Mouse (Mus musculus) liver, adult 2 months (tissue): ENCODE data around the gene Epb41l4b.

ENCODE experiments used
- CTCF ChIP-seq: fragments of 200-500 bp; IDR thresholded peaks from 2 replicates; pipeline ENCODE4 v1.5.1; 2011; ENCODE audit warnings: low read depth, low read length, control low read depth
- POLR2A ChIP-seq: fragments of 200-500 bp; IDR thresholded peaks from 2 replicates; pipeline ENCODE4 v1.6.1; 2011; ENCODE audit warnings: low read length, control low read depth; ENCODE audit not compliant: insufficient read depth; ENCODE audit errors: extremely low read depth

DNA sequence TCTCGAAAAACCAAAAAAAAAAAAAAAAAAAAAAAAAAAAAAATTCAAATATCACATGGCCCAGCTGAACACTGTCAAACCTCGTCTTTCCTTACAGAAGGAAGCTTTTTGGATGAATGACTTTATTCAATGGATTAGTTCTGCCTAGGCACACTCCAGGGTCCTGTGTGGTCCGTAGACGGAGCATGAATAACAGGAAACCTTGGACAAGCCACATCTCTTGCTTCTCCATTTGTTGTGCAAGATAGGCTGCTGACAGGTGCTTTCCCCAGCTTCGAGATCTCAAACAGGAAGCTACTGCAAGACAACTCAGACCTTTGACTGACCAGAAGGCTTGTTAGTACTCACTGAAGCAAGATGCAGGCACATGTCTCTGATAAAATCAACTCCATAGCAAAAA, 39.4 kb downstream of the Epb41l4b start:
- no peak for TF ChIP-seq POLR2A
- TF ChIP-seq CTCF: no peak
